ENCODE assay signal across 16 mouse cellular contexts in genomic region chr13:72184116-72184845, GRCm38 (mm10).
DNase-seq lines count a peak whose midpoint lies in the region; ATAC-seq and TF ChIP-seq lines count a peak whose summit lies in the region.
"Had no signal": no experiment of that assay in that cellular context is flagged by ENCODE, and none has a peak within 500 bp of the region (broad histone marks: within the 10 kb centered on the region; RNA-seq: fewer than 3 reads in every experiment).

No protein-coding gene starts in this region.

- H3K4me2 ChIP-seq in forebrain, postnatal 0 days (ENCODE audit: low read depth): no peak overlapping the region
- H3K4me2 ChIP-seq in forebrain, embryonic 13.5 days: no peak overlapping the region
- no peak overlapping the region for H3K4me2 ChIP-seq in midbrain, embryonic 14.5 days (ENCODE audit: low read length)
- H3K4me2 ChIP-seq in midbrain, embryonic 11.5 days: no peak overlapping the region
- H3K4me2 ChIP-seq in hindbrain, embryonic 15.5 days: no peak overlapping the region
- H3K4me2 ChIP-seq: heart, embryonic 12.5 days; limb, embryonic 13.5 days had no signal

- H3K27ac ChIP-seq in forebrain, postnatal 0 days (ENCODE audit: low read depth, low read length): no peak overlapping the region
- H3K27ac ChIP-seq in forebrain, embryonic 13.5 days: no peak overlapping the region
- peak overlapping the region; percentile 49 for H3K27ac ChIP-seq in midbrain, embryonic 14.5 days (replicated peaks; ENCODE audit: low read depth, low read length)
- H3K27ac ChIP-seq in midbrain, embryonic 11.5 days (ENCODE audit: low read depth, low read length): no peak overlapping the region
- no peak overlapping the region; the same call in 1 of the 2 replicates for H3K27ac ChIP-seq in hindbrain, embryonic 15.5 days (replicated peaks)
- H3K27ac ChIP-seq: limb, embryonic 13.5 days had no signal

- ATAC-seq in forebrain, postnatal 0 days: no peak
- no peak for ATAC-seq in forebrain, embryonic 13.5 days
- ATAC-seq in midbrain, embryonic 14.5 days (ENCODE audit: low FRiP score, low TSS enrichment): no peak
- ATAC-seq in midbrain, embryonic 11.5 days (ENCODE audit: low FRiP score): no peak
- ATAC-seq in hindbrain, embryonic 15.5 days (ENCODE audit: low FRiP score, low read depth): peak; percentile 59
- ATAC-seq in megakaryocyte-erythroid progenitor cell, adult 5-6 weeks (replicated peaks; ENCODE audit: low FRiP score, low TSS enrichment, poor library complexity, severe bottlenecking): no peak
- ATAC-seq: activated CD4-positive, CD25-positive, alpha-beta regulatory T cell, adult 4 months; forebrain, embryonic 16.5 days had no signal

- H3K4me1 ChIP-seq in forebrain, postnatal 0 days (ENCODE audit: insufficient read depth): no peaks in the 10 kb centered on the region
- H3K4me1 ChIP-seq in forebrain, embryonic 13.5 days: no peaks in the 10 kb centered on the region
- 0 out of 2 replicates have a peak, but pooled peaks cover 2% of the 10 kb centered on the region for H3K4me1 ChIP-seq in midbrain, embryonic 14.5 days (ENCODE audit: control insufficient read depth, insufficient read depth, low read length)
- no peaks in the 10 kb centered on the region for H3K4me1 ChIP-seq in midbrain, embryonic 11.5 days (ENCODE audit: control insufficient read depth, insufficient read depth, low read length)
- no peaks in the 10 kb centered on the region for H3K4me1 ChIP-seq in hindbrain, embryonic 15.5 days (replicated peaks)
- H3K4me1 ChIP-seq: limb, embryonic 13.5 days had no signal

- H3K36me3 ChIP-seq in forebrain, postnatal 0 days (ENCODE audit: insufficient read depth): no peaks in the 10 kb centered on the region
- H3K36me3 ChIP-seq in forebrain, embryonic 13.5 days (ENCODE audit: poor library complexity, severe bottlenecking): no peaks in the 10 kb centered on the region
- H3K36me3 ChIP-seq in midbrain, embryonic 14.5 days (ENCODE audit: control insufficient read depth, insufficient read depth, low read length): no peaks in the 10 kb centered on the region
- no peaks in the 10 kb centered on the region for H3K36me3 ChIP-seq in midbrain, embryonic 11.5 days (ENCODE audit: control insufficient read depth, insufficient read depth, low read length)
- H3K36me3 ChIP-seq in hindbrain, embryonic 15.5 days: no peaks in the 10 kb centered on the region
- H3K36me3 ChIP-seq: heart, embryonic 12.5 days; limb, embryonic 13.5 days had no signal

- no peak overlapping the region for H3K9ac ChIP-seq in forebrain, postnatal 0 days
- no peak overlapping the region for H3K9ac ChIP-seq in forebrain, embryonic 13.5 days
- H3K9ac ChIP-seq in midbrain, embryonic 14.5 days (replicated peaks; ENCODE audit: low read length): no peak overlapping the region
- H3K9ac ChIP-seq in midbrain, embryonic 11.5 days (ENCODE audit: low read length): no peak overlapping the region
- H3K9ac ChIP-seq in hindbrain, embryonic 15.5 days: no peak overlapping the region
- H3K9ac ChIP-seq: heart, embryonic 12.5 days; limb, embryonic 13.5 days had no signal

- TF ChIP-seq CTCF in forebrain, postnatal 0 days (IDR thresholded peaks at IDR 0.05; ENCODE audit: low read depth): no peak

- no peaks in the 10 kb centered on the region for H3K27me3 ChIP-seq in forebrain, postnatal 0 days (ENCODE audit: insufficient read depth, low read length)
- H3K27me3 ChIP-seq in forebrain, embryonic 13.5 days: no peaks in the 10 kb centered on the region
- H3K27me3 ChIP-seq in midbrain, embryonic 14.5 days (ENCODE audit: control insufficient read depth, insufficient read depth, low read length): no peaks in the 10 kb centered on the region
- H3K27me3 ChIP-seq in midbrain, embryonic 11.5 days (ENCODE audit: control insufficient read depth, insufficient read depth, low read length): no peaks in the 10 kb centered on the region
- no peaks in the 10 kb centered on the region for H3K27me3 ChIP-seq in hindbrain, embryonic 15.5 days
- H3K27me3 ChIP-seq: CH12.LX; heart, embryonic 12.5 days; limb, embryonic 13.5 days had no signal

- H3K4me3 ChIP-seq in forebrain, postnatal 0 days (ENCODE audit: low read depth, low read length): no peak overlapping the region
- H3K4me3 ChIP-seq in forebrain, embryonic 13.5 days: no peak overlapping the region
- no peak overlapping the region for H3K4me3 ChIP-seq in midbrain, embryonic 14.5 days (replicated peaks; ENCODE audit: low read depth, low read length)
- no peak overlapping the region for H3K4me3 ChIP-seq in midbrain, embryonic 11.5 days (ENCODE audit: low read depth, low read length)
- no peak overlapping the region for H3K4me3 ChIP-seq in hindbrain, embryonic 15.5 days
- H3K4me3 ChIP-seq: heart, embryonic 12.5 days; limb, embryonic 13.5 days; myocyte had no signal

- no peaks in the 10 kb centered on the region for H3K9me3 ChIP-seq in forebrain, postnatal 0 days (ENCODE audit: low read length)
- no peaks in the 10 kb centered on the region for H3K9me3 ChIP-seq in forebrain, embryonic 13.5 days (replicated peaks)
- H3K9me3 ChIP-seq in midbrain, embryonic 14.5 days (ENCODE audit: control insufficient read depth, low read length): no peaks in the 10 kb centered on the region
- no peaks in the 10 kb centered on the region for H3K9me3 ChIP-seq in midbrain, embryonic 11.5 days (ENCODE audit: control insufficient read depth, low read length)
- H3K9me3 ChIP-seq in hindbrain, embryonic 15.5 days: no peaks in the 10 kb centered on the region
- H3K9me3 ChIP-seq: heart, embryonic 12.5 days; limb, embryonic 13.5 days had no signal

- peak; percentile 5 for DNase-seq in forebrain, postnatal 0 days
- peak; percentile 69 for DNase-seq in midbrain, embryonic 14.5 days
- no peak for DNase-seq in midbrain, embryonic 11.5 days (ENCODE audit: low spot score, missing footprints)
- DNase-seq in retina, postnatal 1 day: peak; percentile 31
- DNase-seq in thymus, postnatal 10 days (ENCODE audit: low spot score in 2 of 2): no peak
- DNase-seq: gastrocnemius, postnatal 25 days; kidney, adult 8-10 months had no signal

- WGBS in forebrain, postnatal 0 days: 67% methylated on average over 15 of the region's 15 CpGs
- WGBS in forebrain, embryonic 13.5 days: 78% methylated on average over 15 of the region's 15 CpGs
- 53% methylated on average over 15 of the region's 15 CpGs for WGBS in midbrain, embryonic 14.5 days
- 86% methylated on average over 15 of the region's 15 CpGs for WGBS in midbrain, embryonic 11.5 days
- 61% methylated on average over 15 of the region's 15 CpGs for WGBS in hindbrain, embryonic 15.5 days

Comparison
In these comparisons a context has a peak if more than half of its experiments do, and no peak if none do; other contexts are left out.
1. DNase-seq: peak in forebrain, postnatal 0 days (single experiment), midbrain, embryonic 14.5 days (single experiment) and retina, postnatal 1 day (single experiment); none in midbrain, embryonic 11.5 days (single experiment) and thymus, postnatal 10 days (0 of 2).